Mouse (Mus musculus) heart, postnatal 14 days (tissue): Measurements from ENCODE around the gene Gpc6. TPM values are rescaled to one million over a fixed set of nuclear protein-coding genes. Genes with fewer than 3 reads are reported as not detected.

Source experiments
- DNase-seq, 2 experiments: peaks; one replicate each; pipeline ENCODE4 v3.0.0; 2021 to 2022
- intact Hi-C: fragments of 180-260 bp; cut with DNase I; formaldehyde crosslinking; loops from one replicate; pipeline ENCODE4 v1.15.1; 2025
- total RNA-seq, 2 experiments: library from RNA; stranded (reverse); gene quantifications; 2 replicates each; pipeline ENCODE4 v1.2.3; 2021

Gene Gpc6
- total RNA-seq, 2 experiments from 2014 or later = 21.1 to 22.5 TPM

DNA sequence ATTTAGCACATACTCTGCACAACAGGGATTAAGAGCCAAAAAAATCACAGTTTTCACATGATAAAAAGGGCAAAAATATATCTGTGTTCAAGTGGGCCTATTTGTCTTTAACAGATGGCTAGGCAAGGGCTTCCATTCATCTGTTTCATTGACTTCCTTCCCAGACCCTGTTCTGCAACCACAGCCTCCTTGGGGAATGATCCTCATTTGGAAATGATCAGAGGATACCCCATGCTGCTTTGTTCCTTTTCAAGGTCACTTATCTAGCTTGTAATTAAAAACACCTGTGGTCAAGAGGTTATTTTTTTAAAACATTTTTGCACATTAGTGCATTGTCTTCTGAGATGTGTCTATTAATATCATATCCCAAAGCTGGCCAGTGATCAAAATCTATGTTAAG, 627.7 kb downstream of the Gpc6 start:
- DNase-seq = no peak
- intact Hi-C loops = no loop called here

DNA sequence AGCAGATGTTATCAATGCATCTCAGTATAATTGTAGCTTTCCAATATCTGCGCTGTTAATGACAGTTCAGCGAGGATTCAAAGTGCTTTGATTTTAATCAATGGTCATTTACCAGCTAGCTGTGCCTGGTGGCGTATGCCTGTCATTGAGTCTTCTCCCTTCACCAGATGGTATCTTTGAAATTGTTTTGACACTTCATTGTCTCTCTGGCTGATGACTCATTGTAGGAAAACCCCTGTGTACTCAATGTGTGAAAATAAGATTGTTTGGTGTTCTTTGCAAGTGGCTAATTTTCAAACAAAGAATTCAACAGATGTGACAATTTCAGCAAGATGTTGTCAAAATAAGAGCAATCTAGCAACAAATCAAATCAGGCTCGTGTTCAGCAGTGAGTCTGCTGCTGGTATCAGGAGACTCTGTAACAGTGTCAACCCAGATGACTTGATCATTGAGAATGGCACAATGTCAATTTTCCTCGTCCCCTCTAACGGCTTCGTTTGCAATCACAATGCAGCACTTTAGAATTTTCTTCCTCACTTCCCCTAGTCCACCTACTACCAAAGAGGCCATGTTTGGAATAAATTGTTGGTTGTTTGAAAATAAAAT, 631.7 kb downstream of the Gpc6 start:
- intact Hi-C loops = no loop called here
- DNase-seq = no peak

DNA sequence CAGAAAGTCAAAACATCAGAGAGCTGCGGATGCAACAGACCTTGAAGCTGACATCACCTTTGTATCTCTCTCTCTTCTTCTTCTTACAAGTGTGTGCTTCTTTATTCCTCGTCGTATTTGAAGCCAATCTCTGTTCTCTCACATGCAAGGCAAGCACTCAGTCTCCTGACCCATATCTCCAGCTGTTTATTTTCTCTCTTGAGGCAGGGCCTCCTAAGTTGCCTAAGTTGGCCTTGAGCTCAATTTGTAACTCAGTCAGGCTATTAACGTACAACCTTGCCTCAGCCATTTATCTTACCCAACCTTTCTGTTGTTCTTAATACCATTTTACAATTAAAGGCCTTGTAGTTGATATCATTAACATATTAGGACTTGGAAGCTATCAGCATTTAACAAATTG, 637.0 kb downstream of the Gpc6 start:
- intact Hi-C loops = no loop called here
- DNase-seq = no peak

DNA sequence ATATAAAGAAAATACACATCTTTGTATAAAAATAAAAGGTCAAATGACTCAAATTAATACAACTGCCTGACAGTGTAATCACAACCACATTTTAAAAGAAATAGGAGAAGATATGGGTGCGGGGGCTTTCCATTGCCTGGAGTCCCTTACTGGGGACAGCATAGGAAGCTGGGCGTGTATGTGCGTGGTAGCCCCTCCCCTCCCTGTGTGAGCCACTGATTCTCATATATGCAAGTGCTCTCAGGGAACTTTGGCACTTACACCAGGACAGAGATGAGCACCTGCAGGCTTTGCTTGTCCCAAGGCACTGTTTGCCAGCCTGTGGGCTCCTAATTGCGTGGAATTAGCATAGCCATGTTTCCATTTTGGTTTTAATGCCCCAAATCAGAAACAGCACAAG, 644.2 kb downstream of the Gpc6 start:
- intact Hi-C loops = no loop called here
- DNase-seq = no peak

DNA sequence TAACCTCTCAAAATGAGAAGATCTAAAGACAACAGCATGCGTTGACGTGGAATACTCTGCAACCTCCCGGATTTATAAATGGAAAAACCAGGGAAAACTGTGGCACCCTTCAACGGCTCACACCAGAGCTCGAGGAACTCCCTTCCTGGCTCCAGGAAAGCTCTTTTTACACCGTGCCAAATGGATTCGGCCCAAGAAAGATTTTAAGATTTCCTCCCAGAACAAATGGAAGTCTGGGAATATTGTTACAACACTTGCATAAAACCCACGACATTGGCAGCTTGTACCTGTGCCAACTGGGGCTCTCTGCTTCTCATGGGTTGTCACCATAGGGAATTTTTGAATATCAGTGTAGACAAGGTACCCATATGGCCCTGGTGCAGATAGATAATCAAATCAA, 647.1 kb downstream of the Gpc6 start:
- intact Hi-C loops = no loop called here
- DNase-seq = peak in 1 of 2 experiments; percentile 13

DNA sequence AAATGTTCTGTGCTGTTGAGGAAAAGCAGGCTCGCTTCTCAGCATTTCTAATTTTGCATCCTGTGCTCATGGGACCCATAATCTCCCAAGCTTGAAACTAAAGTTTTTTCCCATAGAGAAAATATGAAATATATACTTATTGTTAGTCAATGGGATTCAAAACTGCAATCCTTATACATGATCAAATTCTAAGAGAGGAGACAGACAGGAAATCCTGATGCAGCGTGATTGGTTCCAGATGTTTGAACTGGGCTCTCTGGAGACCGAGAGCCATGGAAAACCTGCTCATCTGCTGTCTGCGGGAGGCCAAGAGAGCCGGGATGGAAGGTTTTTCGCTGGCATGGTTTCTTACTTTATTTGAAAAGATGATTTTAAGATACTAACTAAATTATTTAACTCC, 649.1 kb downstream of the Gpc6 start:
- intact Hi-C loops = no loop called here

DNA sequence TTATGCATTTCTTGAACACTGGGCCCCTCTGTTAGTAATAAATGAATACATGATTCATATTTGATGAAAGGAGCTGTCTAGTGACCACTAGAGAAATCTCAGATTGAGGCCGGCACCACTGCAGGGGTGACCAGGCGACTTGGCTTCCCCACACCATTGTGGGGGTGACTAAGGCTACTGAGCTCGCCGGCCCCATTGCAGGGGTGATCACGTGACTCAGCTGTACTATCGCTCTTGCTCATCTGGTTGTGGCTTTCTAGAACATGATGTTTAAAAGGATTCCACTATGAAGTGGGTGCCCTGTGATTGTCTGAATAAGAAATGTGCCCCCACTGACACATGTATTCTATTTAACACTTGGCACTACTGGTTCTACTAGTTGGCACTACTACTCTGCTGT, 656.6 kb downstream of the Gpc6 start:
- intact Hi-C loops = loop anchor here (10.0 kb wide), 1 partner anchor 353 kb away; no protein-coding TSS in a partner anchor
- no peak for DNase-seq

More for the DNA sequence above, 649.1 kb downstream of the Gpc6 start:
- no peak for DNase-seq

DNA sequence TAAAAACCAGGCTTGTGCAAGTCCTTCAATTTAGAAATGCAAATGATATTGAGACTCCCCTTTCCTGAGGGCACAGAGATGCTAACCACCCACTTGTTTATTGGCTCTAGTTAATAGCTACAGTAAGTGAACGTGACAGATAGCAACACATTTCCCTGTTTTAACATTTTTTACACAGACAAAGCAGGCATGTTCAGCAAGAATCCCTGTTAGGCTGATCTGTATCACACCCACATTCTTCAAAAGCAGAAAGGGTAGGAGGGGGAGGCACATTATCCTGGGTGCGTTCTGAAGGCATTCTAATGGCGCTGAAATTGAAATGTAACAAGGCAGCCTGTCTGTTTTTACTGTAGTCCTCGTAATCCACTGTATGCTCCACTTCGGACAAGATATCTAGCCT, 674.6 kb downstream of the Gpc6 start:
- intact Hi-C loops = no loop called here
- no peak for DNase-seq

DNA sequence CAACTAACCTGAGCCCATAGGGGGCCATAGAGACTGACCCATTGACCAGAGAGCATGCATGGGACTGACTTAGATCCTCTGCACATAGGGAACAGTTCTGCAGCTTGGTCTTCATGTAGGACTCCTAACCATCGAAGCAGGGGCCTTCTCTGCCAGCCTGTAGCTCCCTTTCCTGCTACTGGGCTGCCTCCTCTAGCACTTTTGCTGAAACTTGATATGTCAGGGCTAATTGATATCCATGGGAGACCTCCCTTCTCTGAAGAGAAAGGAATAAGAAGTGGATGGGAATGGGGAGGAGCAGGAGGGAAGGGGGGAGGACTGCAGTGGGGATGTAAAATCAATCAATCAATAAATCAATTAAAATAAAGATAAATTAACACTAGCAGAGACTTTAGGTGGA, 678.7 kb downstream of the Gpc6 start:
- no peak for DNase-seq
- intact Hi-C loops = no loop called here

DNA sequence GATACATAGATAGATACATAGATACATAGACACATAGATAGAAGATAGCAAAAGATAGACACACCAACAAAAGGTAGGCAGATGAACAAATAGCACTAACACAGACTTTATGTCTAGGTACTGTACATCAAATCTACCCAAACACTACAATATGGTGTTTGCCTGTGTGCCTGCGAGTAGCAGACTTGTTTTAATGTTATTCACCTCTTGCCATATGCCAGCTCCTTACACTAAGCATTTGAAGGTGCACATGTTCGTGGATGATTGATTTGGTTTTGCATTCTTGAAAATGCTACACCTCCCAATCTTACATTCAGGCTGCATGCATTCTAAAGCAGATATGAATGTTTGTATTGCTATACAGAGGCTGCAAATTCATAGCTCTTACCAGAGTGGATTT, 680.6 kb downstream of the Gpc6 start:
- intact Hi-C loops = no loop called here
- DNase-seq = no peak

DNA sequence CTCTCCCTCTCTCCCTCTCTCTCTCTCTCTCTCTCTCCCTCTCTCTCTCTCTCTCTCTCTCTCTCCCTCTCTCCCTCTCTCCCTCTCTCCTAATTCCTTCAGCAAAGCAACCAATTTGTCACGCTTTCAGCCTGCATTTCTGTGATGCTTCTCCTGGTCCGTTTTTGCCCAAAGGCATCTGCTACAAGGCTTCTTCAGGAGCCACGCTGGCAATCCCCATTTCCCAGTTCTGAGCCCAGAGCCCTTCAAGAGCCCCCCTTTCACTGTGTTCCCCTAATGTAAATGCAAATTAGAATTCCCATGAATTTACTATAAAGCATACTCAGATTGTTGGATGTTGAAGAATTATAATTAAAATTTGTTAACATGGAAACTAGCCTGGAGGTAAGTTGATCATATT, 686.0 kb downstream of the Gpc6 start:
- no peak for DNase-seq
- intact Hi-C loops = no loop called here

DNA sequence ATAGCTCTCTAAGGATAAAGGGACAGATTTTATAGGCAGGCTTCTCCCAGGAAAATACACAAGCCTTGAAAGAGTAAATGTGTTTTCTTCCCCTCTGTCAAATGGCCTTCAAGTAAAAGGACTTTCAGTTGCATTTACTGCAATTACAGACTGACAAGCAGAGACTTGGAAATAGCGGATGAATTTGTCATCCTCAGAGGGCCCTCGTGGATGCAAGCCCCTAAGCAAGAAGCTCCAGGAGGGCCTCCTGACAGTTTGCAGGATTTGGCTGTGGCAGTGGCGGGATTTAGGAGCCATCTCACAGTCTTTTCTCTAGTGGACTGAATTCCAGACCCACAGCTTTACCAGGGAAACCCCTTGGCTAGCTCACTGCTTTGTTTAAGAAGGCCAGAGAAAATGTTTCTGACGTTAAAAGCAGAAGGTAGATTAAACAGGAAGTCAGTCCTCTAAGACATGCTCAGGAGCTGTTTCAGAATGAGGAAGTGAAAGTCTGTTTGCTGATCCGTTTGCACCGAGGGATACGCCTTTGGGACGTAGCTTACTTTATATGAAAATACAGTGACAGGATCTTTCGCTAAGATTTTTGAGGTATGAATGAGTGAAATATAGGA, 700.1 kb downstream of the Gpc6 start:
- no peak for DNase-seq
- intact Hi-C loops = no loop called here

DNA sequence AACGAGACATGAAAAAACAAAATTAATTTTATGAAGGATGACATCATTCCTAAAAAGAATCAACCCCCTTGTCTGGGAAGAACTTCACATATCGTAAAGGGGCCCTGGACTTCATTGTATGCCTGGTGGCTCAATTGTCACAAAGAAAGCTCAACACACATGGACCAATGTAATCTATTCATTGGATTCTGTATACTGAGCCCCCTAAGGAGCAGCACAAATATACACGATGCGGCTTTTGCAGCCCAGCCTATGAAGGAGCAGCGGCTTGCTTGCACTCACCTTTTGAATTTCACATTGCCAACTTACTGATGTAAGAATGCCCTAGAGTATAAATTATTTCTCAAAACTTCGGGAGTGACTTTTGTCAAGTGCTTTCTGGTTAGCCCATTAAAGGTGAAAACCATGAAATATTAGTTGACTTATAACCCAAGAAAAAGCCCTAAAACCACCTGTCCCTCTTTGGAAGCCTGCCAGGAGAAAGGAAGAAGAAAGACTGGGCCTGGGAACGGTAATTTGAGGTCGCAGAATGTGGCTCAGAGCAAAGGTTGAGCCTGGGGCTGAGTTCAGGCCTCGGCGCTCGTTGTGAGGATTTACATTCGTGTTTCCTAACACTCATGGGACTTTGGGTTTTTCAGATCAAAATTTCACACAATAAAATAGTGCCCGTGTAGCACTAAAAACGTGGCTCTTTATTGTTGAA, 709.3 kb downstream of the Gpc6 start:
- intact Hi-C loops = no loop called here
- DNase-seq = no peak

DNA sequence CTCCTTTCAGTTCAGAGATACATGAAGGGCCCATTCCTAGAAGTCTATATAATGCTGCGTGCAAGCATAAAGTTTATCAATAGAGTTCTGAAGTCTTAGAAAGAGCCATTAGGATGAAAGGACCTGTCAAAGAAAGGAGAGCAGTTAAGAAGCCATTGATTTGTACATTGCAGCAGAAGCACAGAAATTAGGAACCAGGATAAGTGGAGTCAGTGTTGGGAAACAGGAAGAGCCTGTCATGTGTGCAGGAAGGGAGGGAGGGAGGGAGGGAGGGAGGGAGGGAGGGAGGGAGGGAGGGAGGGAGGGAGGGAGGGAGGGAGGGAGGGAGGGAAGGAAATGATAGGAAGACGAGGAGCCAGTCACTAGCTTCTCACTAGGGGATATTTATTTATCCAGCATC, 716.7 kb downstream of the Gpc6 start:
- no peak for DNase-seq
- intact Hi-C loops = no loop called here

DNA sequence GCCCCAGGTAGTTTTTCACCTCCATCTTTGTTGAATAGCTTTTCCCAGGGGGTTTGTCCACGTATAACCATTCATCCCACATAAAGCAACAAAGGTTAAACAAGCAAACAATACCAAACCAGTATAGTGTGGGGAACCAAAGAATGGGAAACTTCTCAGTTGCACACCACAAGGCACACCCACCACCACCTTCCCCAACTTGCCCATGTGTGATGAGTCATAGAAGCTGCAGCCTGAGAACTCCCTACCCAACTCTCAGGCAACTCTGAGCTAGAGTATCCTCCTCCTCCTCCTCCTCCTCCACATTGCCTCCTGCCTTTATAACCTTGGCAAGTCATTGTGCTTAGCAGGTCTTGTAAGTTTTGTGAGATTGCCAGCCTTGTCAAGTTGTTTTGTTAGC, 718.0 kb downstream of the Gpc6 start:
- no peak for DNase-seq
- intact Hi-C loops = no loop called here

DNA sequence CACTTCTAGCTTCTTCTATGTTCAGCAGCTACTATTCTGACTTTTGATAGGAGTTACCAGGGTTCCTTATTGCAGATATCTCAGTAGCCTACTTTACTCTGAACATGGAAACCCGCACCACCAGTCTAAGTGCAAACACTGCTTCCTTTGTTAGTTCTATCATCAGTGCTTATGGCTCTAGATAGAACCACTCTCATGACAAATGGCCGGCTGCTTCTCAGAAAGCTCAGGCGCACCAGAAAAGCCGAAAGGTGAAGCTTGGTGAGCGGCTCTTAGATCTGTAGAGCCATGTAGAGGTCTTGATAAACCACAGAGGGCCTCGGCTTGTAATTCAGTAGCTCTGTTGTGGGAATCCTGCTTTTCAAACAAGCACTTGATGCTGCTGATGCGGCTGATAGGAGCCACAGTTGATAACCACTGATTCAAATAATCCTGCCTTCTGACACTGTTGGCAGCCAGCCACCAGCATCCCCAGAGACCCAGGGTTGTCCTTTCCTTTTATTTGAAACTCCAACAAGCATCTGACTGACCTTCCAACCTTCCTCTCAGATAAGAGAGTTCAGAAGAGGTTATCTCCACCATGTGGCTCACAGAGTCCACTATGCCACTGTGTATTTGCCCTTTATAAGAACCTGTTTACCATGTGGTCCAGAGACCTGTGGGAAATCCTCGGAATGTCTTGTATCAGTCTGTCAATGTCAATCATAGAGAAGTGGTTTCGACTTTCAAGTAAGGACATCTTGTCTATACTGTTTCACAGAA, 723.3 kb downstream of the Gpc6 start:
- intact Hi-C loops = no loop called here
- peak; percentile 38 to 43 for DNase-seq

DNA sequence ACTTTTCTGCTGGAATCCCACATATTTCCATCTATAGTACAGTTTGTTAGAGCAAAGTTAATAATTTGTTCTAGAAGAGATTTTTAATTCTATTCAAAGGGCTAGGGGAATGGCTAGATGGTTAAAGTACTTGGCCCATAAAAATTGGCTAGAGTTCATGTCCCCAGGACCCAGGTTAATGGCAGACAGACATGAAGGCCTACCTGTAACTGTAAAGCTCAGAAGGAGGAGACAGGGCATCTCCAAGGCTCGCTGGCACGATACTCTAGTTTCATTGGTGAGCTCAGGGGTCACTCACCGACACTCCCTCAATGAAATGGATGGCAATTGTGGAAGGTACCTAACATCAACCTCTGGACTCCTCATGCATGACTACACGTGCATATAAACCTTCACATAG, 725.0 kb downstream of the Gpc6 start:
- intact Hi-C loops = loop anchor here (10.0 kb wide), 1 partner anchor 55 kb away; no protein-coding TSS in a partner anchor
- no peak for DNase-seq

DNA sequence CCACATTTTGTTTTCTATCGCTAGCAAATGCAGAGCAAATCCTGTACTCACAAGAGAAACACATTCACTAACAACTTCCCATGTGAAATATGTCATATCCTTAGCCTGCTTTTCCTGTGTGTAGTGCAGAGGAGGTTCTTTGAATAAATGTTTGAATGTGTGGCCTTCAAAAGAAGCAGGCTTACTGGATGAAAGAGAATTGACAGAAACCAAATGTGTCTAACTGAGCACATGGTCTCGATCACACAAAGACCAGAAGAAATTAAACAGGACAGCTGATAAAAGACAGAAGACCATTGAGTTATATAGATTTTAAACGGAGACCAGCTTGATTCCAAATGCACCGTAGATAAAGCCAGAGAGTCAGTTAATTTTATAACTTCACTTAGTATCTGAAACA, 726.2 kb downstream of the Gpc6 start:
- DNase-seq = no peak
- intact Hi-C loops = loop anchor here (10.0 kb wide), 1 partner anchor 54 kb away; no protein-coding TSS in a partner anchor

DNA sequence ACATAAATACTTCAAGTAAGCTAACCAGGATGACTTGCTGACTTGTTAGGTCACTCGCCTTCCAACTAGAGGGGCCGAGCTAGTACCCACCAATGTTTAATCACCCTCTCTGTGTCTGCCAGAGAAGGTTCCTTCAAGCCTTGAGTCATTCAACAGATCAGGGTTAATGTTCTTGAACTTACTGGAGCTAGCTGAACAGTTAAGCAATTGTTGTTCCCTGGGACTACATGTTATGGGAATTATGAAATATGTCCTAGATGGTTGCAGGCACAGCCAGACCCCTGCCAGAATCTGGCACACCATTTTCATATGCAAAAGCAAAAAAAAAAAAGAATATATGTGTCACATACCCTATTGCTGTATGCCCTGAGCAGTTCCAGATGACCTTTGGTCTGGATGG, 726.8 kb downstream of the Gpc6 start:
- no peak for DNase-seq
- intact Hi-C loops = loop anchor here (10.0 kb wide), 1 partner anchor 53 kb away; no protein-coding TSS in a partner anchor

DNA sequence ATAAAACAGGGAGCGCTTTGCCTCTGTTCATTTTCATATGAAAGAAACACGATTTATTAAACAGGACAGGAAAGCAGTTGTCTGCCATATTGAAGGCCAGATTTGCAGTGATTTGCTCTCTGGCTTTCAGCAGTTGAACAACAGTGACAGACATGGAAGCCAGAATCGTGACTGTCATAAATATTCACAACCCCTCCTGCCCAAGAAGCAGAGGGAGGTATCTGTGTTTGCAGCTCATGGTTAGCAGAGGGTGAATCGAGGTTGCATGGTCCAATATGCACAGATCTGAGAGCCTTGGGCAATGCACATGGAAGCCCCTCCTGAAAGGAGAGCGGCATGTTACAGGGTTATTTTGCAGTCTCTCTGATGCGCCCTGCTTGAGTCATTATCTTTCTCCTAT, 730.3 kb downstream of the Gpc6 start:
- intact Hi-C loops = loop anchor here (10.0 kb wide), 1 partner anchor 49 kb away; no protein-coding TSS in a partner anchor
- DNase-seq = no peak

DNA sequence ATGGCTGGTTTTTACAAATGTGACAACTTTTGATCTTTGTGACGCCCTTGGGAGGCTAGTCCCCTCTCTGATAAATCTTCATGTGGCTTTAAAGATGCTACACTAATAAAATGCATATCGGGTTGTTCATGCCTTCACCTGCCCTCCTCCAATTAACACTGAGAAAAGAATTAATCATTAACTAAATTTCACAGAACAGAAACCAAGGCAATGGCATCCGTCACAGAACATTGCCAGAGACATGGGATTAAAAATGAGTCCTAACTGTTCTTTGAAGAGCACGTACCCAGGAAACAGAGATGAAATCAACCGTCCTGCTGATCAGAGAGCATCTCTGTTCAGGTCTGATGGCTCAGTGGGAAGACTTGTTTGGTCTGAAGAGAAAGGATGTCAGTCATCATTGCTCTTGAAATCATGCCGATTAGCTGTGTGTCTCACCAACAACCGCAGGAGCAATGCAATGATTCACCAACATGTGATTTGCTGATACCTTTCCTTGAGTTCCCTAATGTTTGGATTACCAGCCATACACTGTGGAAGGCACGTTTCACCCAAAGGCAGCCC, 734.2 kb downstream of the Gpc6 start:
- DNase-seq = no peak
- intact Hi-C loops = loop anchor here (10.0 kb wide), 1 partner anchor 46 kb away; no protein-coding TSS in a partner anchor
